In the genomic region with DNA sequence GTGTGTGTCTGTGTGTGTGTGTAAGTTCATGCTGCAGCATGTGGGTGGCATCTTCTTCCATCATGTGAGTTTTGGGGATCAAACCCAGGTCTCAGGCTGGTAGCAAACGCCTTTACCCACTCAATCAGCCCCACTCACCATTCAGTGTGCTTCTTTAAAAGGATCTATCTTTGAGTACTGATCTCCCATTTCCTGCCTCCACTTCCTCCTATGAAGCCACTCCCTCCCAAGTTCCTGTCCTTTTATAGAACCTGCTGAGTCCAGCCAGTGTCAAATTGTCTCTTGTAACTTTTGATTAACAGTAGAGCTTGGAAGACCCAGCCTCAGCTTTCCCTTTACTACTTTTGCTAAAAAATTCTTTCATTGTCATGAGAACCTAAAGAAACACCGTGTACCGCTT, we compare ENCODE assay signal across 25 mouse cellular contexts.
"Had no signal": no experiment of that assay in that cellular context is flagged by ENCODE, and none has a peak within 500 bp of the region (broad histone marks: within the 10 kb centered on the region; RNA-seq: fewer than 3 reads in every experiment).

No protein-coding gene starts in this region.

- H3K4me3 ChIP-seq: gastrocnemius, adult 2 months; heart, embryonic 10.5 days; heart, embryonic 12.5 days; hindbrain, embryonic 10.5 days; hindbrain, embryonic 12.5 days; intestine, embryonic 15.5 days; layer of hippocampus, adult 2 months; left cerebral cortex, adult 2 months; limb, embryonic 10.5 days; limb, embryonic 12.5 days had no signal

- H3K9me3 ChIP-seq: heart, embryonic 10.5 days; heart, embryonic 12.5 days; hindbrain, embryonic 10.5 days; hindbrain, embryonic 12.5 days; intestine, embryonic 15.5 days; limb, embryonic 10.5 days; limb, embryonic 12.5 days had no signal

- H3K9ac ChIP-seq: heart, embryonic 12.5 days; hindbrain, embryonic 12.5 days; hindbrain, embryonic 14.5 days; intestine, embryonic 15.5 days; limb, embryonic 12.5 days; liver, embryonic 14.5 days had no signal

- H3K36me3 ChIP-seq: heart, embryonic 10.5 days; heart, embryonic 12.5 days; hindbrain, embryonic 10.5 days; hindbrain, embryonic 12.5 days; intestine, embryonic 15.5 days; limb, embryonic 10.5 days; limb, embryonic 12.5 days had no signal

- H3K27ac ChIP-seq: gastrocnemius, adult 2 months; heart, embryonic 10.5 days; hindbrain, embryonic 10.5 days; hindbrain, embryonic 12.5 days; hindbrain, embryonic 14.5 days; intestine, embryonic 15.5 days; layer of hippocampus, adult 2 months; left cerebral cortex, adult 2 months; limb, embryonic 10.5 days; limb, embryonic 12.5 days; liver, embryonic 14.5 days had no signal

- DNase-seq: gastrocnemius, adult 2 months; gastrocnemius, postnatal 10 days; gastrocnemius, postnatal 25 days; heart, adult 18-20 months; heart, postnatal 10 days; heart, postnatal 4 days; kidney, adult 18-20 months; kidney, postnatal 14 days; kidney, postnatal 36 days; liver had no signal

- H3K27me3 ChIP-seq: heart, embryonic 12.5 days; hindbrain, embryonic 12.5 days; intestine, embryonic 15.5 days; limb, embryonic 12.5 days had no signal

- H3K4me1 ChIP-seq: heart, embryonic 10.5 days; heart, embryonic 12.5 days; hindbrain, embryonic 12.5 days; intestine, embryonic 15.5 days; limb, embryonic 10.5 days; limb, embryonic 12.5 days had no signal

- ATAC-seq: hindbrain, embryonic 16.5 days; inflammation-experienced regulatory T-cells, adult 6 months; intestine, embryonic 15.5 days; intestine, postnatal 0 days had no signal

- H3K4me2 ChIP-seq: heart, embryonic 12.5 days; hindbrain, embryonic 12.5 days; hindbrain, embryonic 14.5 days; intestine, embryonic 15.5 days; limb, embryonic 12.5 days; liver, embryonic 11.5 days had no signal
